Mouse (Mus musculus): ENCODE measurements around the gene Gm6763. TPM values are rescaled to one million over a fixed set of nuclear protein-coding genes. Genes with fewer than 3 reads are reported as not detected.

Gm6763 gene
- total RNA-seq (2023) = not detected

GRCm38 (mm10) chr10:104151197-104151596 is at the start of gene Gm6763:
Gene Gm6763, plus strand, starts transcription at chr10:104151497.

GRCm38 (mm10) chr10:104142687-104143086 is 8.6 kb upstream of the Gm6763 start, which contains the start of gene Gm21293:
Gene Gm21293, plus strand, starts transcription at chr10:104142987.

GRCm38 (mm10) chr10:104159706-104160105 is 8.4 kb downstream of the Gm6763 start, which contains the start of gene Gm8764:
Gene Gm8764, plus strand, starts transcription at chr10:104160006.

GRCm38 (mm10) chr10:104168215-104168614 is 16.9 kb downstream of the Gm6763 start, which contains the start of gene Gm21304:
Gene Gm21304, plus strand, starts transcription at chr10:104168515.

GRCm38 (mm10) chr10:104176724-104177123 is 25.4 kb downstream of the Gm6763 start, which contains the start of gene Gm21312:
Gene Gm21312, plus strand, starts transcription at chr10:104177024.

GRCm38 (mm10) chr10:104185233-104185632 is 33.9 kb downstream of the Gm6763 start, which contains the start of gene Gm20765:
Gene Gm20765, plus strand, starts transcription at chr10:104185533.

GRCm38 (mm10) chr10:104193742-104194141 is 42.4 kb downstream of the Gm6763 start, which contains the start of gene Gm4340:
Gene Gm4340, plus strand, starts transcription at chr10:104194042.

Other genes starting within 250 kb of the Gm6763 start
- not detected for gene Gm21293, start 8.5 kb upstream of the Gm6763 start, total RNA-seq (2023)
- not detected for gene Gm8764, start 8.5 kb downstream of the Gm6763 start, total RNA-seq (2023)
- gene Gm21304, start 17.0 kb downstream of the Gm6763 start, total RNA-seq (2023) = not detected
- gene Gm21312, start 25.5 kb downstream of the Gm6763 start, total RNA-seq (2023) = not detected
- gene Gm20765, start 34.0 kb downstream of the Gm6763 start, total RNA-seq (2023) = not detected
- gene Gm4340, start 42.5 kb downstream of the Gm6763 start, total RNA-seq (2023) = not detected

Data from monocyte, adult 59 days (primary cell).